Mouse (Mus musculus): ENCODE data around the gene Tmco4. TPM values are rescaled to one million over a fixed set of nuclear protein-coding genes. Genes with fewer than 3 reads are reported as not detected.

Gene Tmco4
- polyA plus RNA-seq, 1 experiment: 20.7 TPM

DNA sequence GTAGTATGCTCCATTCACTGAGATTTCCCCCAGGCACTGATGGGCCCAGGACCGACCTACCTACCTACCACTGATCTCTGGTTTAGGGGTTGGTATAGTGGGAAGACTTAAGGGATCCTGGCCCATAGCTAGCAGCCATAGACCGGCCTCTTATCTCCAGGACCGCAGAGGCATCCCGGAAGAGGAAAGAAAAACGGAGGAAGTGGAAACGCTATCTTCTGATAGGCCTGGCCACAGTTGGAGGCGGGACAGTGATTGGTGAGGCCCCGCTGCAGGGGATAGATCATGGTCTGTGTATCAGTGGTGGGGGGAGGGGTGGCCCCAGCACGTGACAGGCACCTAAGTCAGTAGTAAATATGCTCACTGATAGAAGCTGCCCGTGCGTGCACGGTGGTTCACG is 46.7 kb downstream of the Tmco4 start:
- no peak for DNase-seq (ENCODE audit: low read depth)

DNA sequence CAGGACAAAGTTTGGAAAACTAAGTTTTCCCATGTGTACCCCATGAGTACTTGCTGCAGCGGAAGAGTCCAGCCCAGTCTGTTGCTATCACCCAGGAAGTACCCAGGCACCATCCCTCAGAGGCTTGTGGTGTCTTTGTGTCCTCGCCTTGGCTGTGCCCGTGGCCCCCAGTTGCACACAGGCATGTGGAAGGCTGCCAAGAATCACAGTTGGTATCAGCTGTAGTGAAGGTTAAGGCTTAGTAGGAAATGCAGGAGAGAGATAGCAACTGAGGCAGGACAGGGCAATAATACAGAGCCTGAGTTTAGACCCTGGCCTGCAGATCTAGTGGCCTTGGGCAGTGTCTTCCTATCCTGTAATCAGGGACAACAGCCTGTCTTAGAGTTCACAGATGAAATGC is 47.7 kb downstream of the Tmco4 start:
- no peak for DNase-seq (ENCODE audit: low read depth)

DNA sequence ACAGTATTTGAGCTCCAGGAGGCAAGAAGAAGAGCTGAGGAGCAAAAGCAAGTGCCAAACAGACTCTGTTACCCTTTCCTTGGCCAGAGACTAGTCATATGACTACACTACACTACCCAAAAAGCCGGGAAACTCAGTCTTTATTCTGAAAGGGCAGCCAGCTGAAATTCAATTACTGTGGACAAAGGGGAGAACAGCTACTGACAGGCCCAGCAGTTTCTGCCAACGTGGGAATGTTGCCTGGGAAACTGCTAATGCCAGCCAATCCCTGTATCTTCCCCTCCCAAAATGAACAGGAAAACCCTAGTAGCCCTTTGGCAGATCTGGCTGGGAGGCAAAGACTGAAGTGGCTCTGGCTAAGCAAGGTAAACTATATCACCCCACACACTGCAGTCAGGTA is 51.7 kb downstream of the Tmco4 start:
- DNase-seq (ENCODE audit: low read depth): no peak

DNA sequence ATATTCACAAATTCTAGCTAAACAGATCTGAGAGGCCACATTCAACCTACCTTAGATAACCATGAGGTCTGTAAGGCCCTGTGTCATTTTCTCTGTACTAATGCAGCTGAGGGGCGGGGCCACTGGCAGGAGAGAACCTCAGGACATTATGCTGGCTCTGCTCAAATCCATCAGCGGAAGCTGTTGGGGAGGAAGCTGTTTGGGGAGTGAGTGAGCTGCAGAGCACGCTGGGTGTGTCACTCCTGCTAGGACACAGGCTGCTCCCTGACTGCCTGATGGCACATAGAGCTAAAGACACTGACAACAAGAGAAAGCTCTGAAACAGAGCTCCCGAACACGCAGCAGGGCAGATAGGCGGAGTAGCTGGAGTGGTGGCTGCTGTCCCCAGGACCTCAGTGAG is 58.0 kb downstream of the Tmco4 start:
- no peak for DNase-seq (ENCODE audit: low read depth)

DNA sequence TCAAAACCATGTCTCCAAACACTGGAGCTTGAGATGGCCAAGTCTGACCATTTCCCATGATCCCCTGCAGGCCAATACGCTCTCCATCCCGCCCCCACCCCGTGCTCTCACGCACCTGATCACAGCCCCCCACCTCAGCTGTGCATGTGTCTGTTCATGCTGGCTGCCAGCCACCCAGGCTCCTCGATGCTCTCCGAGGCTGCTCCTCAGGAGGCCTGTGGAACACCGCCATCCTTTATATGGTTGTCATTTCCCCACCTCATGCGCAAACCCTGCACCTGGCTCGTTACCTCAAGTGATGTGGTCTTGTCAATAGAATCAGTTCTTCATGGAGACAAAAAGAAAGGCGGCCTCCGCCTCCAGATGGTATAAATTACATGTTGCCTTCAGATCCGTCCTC is 59.8 kb downstream of the Tmco4 start:
- DNase-seq (ENCODE audit: low read depth): no peak

DNA sequence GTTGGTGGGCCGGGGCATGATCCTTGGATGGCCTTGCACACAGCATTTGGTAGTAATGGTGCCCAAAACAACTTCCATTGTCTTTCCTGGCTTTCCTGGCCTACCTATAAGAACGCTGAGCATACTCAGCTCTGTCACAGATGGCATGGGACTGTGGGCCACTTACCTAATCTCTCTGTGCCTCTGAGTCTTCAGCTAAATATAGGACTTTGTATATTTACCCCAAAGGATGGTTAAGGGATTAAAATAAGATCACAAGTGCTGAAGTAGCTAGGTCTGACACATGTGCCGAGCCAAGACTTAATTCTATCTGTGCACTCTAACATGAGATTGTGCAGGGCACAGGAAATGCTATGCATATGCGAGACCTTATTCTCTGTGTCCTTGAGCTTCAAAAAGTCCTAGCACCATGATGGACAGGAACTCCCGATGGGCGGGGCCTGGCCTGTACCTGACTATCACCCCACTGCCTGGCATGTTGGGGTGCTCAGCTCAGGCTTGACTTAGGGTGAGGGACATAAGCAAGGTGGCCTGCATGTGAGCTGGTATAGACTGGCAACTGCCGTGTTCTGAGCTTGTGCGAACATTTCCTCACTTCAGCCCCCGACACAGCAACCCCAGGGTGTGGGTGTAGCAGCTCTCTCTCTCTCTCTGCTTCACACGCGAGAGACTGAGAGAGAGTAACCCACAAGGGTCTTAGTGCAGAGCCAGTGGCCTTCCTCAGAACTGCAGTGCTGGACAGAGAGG is 60.7 kb downstream of the Tmco4 start:
- DNase-seq (ENCODE audit: low read depth): no peak

DNA sequence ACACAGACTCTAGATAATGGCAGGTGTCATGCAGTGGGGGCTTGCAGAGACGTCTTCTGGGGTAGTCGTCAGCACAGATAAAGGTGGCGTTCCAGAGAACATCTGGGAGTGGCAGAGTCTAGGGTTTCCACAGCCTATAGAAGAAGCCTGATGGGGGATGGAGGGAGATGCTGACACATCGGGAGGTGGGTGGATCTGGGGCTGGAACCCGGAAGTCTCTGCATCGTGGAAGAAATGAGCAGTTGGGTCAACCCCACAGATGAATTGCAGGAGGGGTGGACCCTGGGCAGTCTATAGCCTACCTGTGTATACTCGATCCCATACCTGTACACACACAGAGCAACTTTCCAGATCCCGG is 61.3 kb downstream of the Tmco4 start:
- no peak for DNase-seq (ENCODE audit: low read depth)

DNA sequence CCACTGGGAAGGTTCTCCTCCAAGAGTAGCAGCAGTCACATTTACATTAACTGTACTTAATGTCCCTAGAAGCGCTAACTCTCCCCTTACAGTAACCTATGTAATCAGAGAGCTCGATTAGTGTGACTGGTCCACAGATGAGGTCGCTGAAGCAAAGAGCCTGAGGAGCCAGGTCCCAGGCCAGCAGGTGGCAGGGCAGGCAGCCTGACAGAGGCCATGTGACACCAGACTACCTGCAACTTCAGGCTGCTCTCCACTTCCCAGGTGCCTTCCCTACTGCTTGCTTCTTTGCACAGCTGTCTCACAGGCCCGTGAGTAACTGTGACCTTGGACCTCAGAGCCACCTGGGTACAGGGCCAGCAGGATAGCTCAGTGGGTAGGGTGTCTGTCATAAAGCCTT is 61.9 kb downstream of the Tmco4 start:
- no peak for DNase-seq (ENCODE audit: low read depth)

DNA sequence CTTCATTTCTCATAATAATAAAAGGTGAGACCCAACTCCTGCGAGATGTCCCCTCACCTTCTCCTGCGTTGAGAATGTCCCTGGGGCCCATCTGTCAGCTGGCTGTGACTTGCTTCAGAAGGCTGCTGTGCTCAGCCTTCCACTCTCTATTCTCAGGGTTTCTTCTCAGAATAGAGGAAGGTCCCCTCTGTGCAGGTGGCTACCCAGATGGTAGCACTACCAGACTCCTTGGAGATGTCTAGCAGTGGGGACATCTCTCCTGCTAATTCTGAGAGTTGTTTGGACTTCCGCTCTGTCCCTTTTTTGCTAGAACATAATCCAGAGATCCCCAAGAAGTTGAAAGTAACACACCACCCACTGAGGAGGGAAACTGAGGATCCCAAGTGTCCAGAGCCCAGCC is 62.3 kb downstream of the Tmco4 start:
- DNase-seq (ENCODE audit: low read depth): no peak

DNA sequence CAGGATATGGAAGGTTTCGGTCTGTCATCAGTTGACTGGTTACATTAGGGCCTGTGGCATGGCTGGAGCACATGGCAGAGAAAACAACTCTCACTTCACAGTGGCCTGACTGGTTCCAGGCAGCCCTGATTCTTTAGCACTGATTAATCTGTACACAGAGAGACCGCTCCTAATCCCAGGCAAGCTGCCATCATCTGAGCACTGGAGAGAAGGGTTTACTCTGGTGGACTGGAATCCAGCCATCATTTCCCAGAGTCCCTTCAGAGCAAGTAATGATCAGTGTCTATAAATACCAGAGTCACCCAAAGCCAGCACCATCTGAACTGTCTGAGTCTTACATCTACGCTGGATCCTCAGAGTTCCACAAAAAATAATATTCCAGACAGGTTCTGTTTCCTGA is 63.1 kb downstream of the Tmco4 start:
- DNase-seq (ENCODE audit: low read depth): no peak

DNA sequence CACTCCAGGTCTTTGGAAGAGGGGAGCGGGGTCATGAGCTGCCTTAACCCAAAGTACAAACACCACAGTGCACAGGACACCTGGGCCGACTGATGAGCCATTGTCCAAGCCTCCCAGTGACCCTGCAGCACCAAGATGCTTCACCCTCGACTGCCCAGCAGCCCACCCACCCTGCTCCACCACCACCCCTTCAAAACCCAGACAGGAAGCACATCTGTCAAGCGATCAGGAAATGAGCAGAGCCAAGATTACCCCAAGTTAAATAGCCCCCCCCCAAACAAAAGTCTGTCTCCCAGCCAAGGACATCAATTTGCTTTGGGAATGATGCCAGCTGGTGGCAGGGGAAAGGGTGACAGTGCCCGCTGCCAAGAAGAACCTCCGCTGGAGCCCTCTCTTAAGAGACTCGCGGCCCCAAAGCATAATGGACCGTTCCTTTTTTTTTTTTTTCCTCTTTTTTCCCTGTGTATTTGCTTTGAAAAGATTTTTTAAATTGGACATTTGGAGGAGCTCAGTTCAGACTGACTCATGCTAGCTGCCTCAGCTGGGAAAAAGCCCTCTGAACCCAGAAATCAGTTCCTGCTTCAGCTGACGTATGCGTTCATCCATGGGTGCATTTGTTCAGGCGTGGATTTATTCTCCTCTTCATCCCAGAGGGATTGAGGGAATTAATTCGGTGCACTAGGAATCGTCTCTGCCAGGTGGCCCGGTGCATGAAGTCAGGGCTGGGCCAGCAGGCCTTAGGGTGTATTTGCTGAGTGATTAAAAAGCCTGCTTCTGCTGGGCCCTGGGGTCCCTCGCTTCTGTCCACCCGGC is 65.3 kb downstream of the Tmco4 start:
- no peak for DNase-seq (ENCODE audit: low read depth)

DNA sequence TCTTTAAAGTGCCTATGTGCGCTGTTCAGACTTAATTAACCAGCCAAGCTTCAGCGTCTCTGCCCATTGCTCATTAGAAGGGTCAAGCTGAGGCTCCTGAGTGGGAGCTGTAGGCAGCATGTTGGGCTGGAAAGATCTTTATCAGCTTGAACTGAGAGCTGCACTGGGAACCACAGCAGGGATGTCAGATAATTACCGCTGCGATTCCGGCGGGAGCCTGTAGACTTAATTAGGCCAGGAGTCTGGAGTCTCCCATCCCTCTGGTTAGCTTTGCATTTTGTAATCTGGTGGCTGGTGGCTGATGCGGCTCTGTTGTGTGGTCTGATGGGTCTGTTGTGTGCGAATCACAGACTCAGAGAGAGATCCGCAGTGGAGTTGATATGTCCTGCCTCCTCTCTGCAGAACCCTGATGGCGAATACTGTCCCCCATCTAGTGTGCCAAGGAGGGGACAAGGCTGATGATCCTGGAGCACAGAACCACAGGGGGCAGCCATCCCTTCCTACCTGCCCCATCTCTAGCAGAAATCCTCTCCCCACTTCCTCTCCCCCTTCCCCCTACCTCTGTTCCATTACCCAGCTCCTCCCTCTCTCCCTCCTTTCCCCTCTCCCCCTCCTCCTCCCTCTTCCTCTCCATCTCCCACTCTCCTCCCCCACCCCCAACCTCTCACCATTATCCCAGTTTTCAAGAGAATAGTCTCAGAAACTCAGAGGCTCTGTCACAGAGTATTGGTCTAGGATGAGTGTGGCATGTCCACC is 67.6 kb downstream of the Tmco4 start:
- DNase-seq (ENCODE audit: low read depth): no peak

DNA sequence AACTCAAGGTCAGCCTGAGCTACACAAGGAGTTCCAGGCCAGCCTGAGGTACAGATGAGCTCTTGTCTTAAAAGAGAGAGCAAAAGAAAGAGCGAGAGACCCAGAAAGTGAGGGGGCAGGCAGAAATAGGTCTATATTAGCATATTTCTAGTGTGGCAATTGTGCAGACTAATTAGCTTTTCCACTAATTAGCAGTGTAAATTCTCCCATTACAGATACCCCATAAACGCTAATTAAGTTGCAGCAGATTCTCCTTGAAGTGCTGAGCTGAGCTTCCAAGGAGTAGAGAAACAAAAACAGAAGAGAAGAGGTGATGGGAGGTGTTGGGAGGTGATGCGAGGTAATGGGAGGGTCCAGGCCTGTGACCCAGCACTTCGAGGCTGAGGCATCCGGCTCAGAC is 69.9 kb downstream of the Tmco4 start:
- DNase-seq (ENCODE audit: low read depth): no peak

DNA sequence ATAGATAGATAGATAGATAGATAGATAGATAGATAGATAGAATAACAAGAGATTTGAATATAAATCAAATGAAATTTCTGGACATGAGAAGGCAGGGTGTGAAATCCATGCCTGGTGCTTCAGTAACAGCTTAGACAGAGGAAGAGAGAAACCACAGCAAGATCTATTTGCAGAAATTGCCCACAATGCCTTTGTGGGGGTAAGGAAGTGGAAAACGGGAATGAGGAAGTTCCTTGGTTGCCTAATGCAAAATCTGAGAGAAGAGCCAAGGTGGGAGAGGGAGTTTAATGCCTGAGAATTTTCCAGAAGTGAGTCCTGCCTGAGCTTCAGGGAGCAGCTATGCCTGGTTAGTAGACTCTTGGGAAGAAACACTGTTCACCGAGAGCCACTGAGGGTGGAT is 70.9 kb downstream of the Tmco4 start:
- no peak for DNase-seq (ENCODE audit: low read depth)

DNA sequence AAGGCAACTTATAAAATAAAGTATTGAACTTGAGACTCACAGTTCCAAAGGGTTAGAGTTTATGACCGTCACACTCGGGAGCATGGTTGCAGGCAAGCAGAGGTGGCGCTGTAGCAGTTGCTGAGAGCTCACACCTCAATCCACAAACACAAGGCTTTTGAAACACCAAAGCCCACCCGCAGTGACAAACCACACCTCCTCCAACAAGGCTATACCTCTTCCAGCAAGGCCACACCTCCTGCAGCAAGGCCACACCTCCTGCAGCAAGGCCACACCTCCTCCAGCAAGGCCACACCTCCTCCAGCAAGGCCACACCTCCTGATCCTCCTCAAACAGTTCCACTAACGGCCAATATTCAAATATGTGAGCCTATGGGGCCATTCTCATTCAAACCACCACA is 71.9 kb downstream of the Tmco4 start:
- DNase-seq (ENCODE audit: low read depth): no peak

DNA sequence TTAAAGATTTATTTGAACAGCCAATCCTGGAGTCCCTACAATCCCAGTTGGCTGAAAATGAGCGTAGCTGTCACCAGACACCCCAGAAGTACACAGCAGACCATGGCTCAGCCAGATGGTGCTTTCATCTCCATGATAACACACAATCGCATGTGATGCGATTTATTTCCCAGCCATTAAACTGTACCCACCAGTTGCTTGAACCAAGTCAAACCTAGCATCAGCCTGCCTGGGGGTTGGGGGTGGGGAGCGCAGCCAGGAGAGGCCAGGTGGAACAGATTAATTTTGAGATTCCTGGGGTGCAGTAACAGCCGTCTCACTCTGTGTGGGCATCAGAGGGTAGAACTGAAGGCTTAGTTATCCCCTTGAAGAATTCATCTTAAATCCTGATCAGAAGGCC is 73.7 kb downstream of the Tmco4 start:
- no peak for DNase-seq (ENCODE audit: low read depth)

DNA sequence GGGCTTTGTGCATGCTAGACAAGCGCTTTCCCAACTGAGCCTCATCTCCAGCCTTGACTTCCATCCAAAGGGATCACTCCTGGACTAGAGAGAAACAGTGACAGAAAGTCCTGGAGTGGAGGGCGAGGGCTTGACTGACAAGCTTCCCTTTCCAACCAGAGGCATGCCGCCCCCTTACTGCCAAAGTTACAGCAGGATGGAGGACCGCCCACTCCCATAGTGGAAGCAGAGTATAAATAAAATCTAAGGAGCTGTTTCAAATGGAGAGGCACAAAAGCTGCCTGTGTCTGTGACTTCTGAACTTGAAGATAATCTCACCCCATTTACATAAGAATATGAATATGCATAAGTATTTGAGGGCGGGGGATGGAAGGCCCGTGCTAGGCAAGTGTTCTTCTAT is 75.8 kb downstream of the Tmco4 start:
- no peak for DNase-seq (ENCODE audit: low read depth)

DNA sequence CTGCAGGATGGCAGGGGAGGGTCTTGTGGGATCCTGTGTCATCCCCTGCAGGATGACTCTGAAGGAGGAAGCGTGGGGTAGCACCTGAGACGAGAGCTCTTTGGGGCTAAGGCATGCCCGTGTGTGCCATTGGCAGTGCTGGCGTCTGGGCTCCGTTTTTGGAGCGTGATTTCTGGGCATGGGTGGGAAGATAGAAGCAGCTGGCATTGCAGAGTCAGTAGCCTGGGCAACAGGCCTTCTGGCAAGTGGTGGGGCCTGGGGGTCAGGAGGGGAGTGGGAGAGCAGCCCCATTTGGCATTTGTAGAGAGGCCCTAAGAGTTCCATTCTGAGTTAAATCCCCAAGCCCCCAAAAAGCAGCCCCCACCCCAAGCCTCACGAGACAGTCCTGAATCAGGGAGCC is 80.1 kb downstream of the Tmco4 start:
- no peak for DNase-seq (ENCODE audit: low read depth)

DNA sequence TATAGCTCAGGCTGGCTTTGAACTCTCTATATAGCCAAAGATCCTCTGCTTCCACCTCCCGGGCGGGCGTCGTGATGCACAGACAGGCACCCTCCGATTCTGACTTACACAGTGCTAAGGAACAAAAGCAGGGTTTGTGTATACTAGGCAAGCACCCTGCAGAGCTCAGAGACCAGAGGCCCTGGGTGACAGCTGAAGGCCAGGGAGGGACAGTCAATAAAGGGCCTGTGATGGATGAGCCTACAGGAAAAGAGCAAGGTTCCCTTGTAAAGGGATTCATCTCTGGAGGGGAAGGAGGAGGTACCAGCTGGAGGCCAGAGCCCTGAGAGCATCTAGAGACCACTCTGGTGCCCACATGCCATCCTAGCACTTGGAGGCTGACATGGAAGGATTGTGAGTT is 80.7 kb downstream of the Tmco4 start:
- no peak for DNase-seq (ENCODE audit: low read depth)

DNA sequence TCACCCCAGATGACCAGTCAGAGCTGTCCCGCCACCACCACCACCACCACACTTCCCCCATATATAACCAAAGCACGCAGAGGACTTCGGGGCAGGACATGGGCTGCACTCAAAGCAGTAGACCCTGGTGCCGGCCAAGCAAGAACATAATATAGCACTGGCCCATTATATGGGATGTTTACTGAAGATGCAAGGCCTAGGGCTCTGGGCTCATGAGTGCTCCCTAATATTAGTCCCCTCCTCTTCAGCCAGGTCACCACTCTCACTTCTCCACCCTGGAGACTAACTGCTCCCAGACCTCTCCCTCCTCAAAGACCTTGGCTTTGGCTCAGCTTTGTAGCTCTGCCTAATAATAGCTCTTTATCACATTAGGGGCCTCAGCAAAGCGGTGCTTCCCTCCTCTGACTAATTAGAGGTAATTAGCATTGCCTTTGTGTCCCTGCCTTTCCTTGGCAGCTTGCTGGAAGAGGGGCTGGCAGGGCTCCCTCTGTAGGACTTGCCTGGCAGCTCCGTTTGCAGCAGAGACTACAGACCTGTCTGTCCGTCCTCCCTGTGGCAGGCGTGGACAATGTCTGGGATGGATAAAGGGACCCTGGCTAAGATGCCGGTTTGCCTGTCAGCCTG is 81.7 kb downstream of the Tmco4 start:
- no peak for DNase-seq (ENCODE audit: low read depth)

DNA sequence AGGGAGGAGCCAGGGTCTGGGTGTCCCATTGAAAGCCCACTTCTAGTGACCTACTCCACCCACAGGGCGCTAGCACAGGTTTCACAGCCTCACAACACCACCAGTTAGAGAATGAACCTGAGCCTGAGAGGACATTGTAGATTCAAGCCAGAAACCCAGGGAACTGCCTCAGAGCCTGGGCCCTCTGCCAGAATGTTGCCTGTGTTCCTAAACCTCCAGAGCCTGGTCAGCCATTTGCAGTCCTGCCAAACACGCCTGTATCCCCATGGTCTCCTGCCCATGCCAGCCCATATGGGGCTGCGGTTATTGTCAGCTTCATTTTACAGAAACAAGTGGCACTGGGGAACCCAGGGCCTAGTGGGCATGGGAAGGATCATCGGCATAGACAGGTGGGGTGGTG is 82.6 kb downstream of the Tmco4 start:
- DNase-seq (ENCODE audit: low read depth): no peak

DNA sequence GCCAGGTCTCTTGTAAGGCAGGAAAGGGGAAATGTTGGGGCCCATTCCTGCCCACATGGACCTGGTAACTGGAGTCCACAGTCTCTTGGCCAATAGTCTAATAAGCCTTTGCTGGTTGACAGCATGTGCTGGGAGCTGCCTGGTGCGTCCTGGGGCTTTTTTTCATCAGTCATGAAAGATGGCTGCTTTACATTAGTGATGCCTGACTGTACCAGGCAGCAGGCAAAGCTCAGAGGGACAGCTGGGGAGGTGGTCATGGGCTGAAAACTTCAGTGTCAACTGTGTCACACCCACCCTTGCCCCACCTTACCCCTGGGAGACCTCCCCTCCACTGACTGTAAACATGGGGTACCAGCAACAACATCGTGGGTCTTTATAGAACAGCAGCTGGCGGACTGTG is 83.1 kb downstream of the Tmco4 start:
- no peak for DNase-seq (ENCODE audit: low read depth)

Data from gonadal fat pad, adult 2 months (tissue).